Mouse (Mus musculus) B cell, adult 2 months (primary cell): ENCODE measurements around the gene Olfr1419.
"Not testable (repeated sequence)": the region's sequence is repeated elsewhere in the genome, so short reads cannot be mapped to it uniquely, and the experiment has no call there.

Experiments used
- DNase-seq, 2 experiments: peaks; one replicate each; pipeline ENCODE4 v3.0.0; 2022

Olfr1419 gene

GRCm38 (mm10) chr19:11875006-11875405 is at the start of gene Olfr1419:
Olfr1419 (minus strand) TSS chr19:11875106.
- no peak for DNase-seq

- not testable (repeated sequence) for DNase-seq
Observed at GRCm38 (mm10) chr19:11922515-11922914, 47.6 kb upstream of the Olfr1419 start.

GRCm38 (mm10) chr19:11922068-11922467 is 47.2 kb upstream of the Olfr1419 start:
- no peak for DNase-seq

GRCm38 (mm10) chr19:11915804-11916203 is 40.9 kb upstream of the Olfr1419 start:
- no peak for DNase-seq

GRCm38 (mm10) chr19:11912533-11913121 is 37.7 kb upstream of the Olfr1419 start:
- DNase-seq, result no peak

GRCm38 (mm10) chr19:11912037-11912532 is 37.2 kb upstream of the Olfr1419 start, which contains the start of gene Patl1:
Patl1 (plus strand) TSS chr19:11912399.
- peak; percentile 96 for DNase-seq

GRCm38 (mm10) chr19:11911603-11912002 is 36.7 kb upstream of the Olfr1419 start:
- DNase-seq, result no peak

GRCm38 (mm10) chr19:11911021-11911420 is 36.1 kb upstream of the Olfr1419 start:
- no peak for DNase-seq

GRCm38 (mm10) chr19:11886265-11886664 is 11.4 kb upstream of the Olfr1419 start, which contains the start of gene Olfr1420:
Olfr1420 (plus strand) TSS chr19:11886565.
- no peak for DNase-seq

GRCm38 (mm10) chr19:11878404-11878803 is 3.5 kb upstream of the Olfr1419 start:
- not testable (repeated sequence) for DNase-seq

GRCm38 (mm10) chr19:11867837-11868236 is 7.1 kb downstream of the Olfr1419 start:
- DNase-seq, result no peak

- DNase-seq, result no peak
Observed at GRCm38 (mm10) chr19:11860966-11861365, 13.9 kb downstream of the Olfr1419 start, which contains the start of gene Olfr1418. Olfr1418 (minus strand) TSS chr19:11861066.

- DNase-seq, result no peak
Observed at GRCm38 (mm10) chr19:11856506-11856905, 18.4 kb downstream of the Olfr1419 start.

- DNase-seq, result no peak
Observed at GRCm38 (mm10) chr19:11854821-11855220, 20.1 kb downstream of the Olfr1419 start.

- DNase-seq, result peak in 1 of 2 experiments; percentile 2
Observed at GRCm38 (mm10) chr19:11852652-11853051, 22.3 kb downstream of the Olfr1419 start.

GRCm38 (mm10) chr19:11846333-11846732 is 28.6 kb downstream of the Olfr1419 start:
- DNase-seq, result no peak

GRCm38 (mm10) chr19:11839119-11839518 is 35.8 kb downstream of the Olfr1419 start, which contains the start of gene Olfr1417:
Olfr1417 (minus strand) TSS chr19:11839219.
- no peak for DNase-seq

GRCm38 (mm10) chr19:11823346-11824065 is 51.4 kb downstream of the Olfr1419 start:
- no peak for DNase-seq

GRCm38 (mm10) chr19:11820211-11820610 is 54.7 kb downstream of the Olfr1419 start:
- DNase-seq, result peak; percentile 18 to 27

GRCm38 (mm10) chr19:11819800-11820199 is 55.1 kb downstream of the Olfr1419 start:
- peak; percentile 78 to 79 for DNase-seq

- DNase-seq, result peak; percentile 19 to 26
Observed at GRCm38 (mm10) chr19:11819143-11819700, 55.7 kb downstream of the Olfr1419 start, which contains the start of gene Stx3. Stx3 (minus strand) TSS chr19:11819403.
